In the genomic region with DNA sequence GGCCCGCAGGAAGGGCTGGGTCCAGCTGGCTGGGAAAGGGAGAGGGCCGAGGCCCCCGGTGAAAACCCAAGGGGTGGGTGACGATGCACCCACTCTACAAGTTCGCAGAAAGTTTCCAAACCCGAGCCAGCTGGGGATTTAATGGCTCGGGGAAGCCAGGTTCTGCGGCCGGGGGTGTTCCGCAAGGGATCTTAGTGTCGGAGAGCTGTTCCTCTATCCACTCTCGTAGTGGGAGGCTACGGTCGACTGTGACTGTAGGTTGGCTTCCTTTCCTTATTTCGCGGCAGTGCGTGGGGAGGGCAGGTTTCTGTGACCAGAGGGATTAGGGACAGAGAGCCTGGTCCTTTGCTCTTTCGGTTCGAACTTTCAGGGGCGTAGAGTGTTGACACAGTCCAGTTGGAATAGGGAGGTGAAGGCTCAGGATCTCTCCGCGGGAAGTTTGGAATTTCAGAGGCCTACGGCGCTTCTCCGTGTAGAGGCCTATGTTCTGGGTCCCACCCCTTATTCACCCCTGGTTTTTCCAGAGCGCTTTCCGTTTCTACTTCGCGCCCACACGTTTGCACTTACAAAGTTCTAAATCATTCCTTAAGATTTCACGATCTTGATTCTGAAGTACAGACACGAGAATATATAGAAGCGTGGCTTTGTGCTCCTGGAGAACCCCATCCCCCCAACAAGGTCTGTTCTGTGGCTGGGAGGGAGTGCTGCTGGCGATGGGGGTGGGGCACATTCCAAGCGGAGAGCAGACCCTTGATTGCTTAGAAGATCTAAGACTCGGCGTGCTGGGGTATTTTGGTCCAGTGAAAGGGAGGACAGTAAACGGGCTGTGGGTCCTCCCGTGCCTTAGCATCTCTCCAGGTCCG, we compare ENCODE assay signal across 7 mouse cellular contexts. TPM values are rescaled to one million over a fixed set of nuclear protein-coding genes. Genes with fewer than 3 reads are reported as not detected.
DNase-seq lines count a peak whose midpoint lies in the region; ATAC-seq and TF ChIP-seq lines count a peak whose summit lies in the region.

No protein-coding gene starts in this region.

- peak overlapping the region; percentile 56 for H3K9ac ChIP-seq in forebrain, embryonic 12.5 days
- peak overlapping the region; percentile 62 for H3K9ac ChIP-seq in midbrain, embryonic 13.5 days (replicated peaks)

- no peak for DNase-seq in thymus, adult 2 months
- no peak for DNase-seq in thymus, postnatal 0 days (ENCODE audit: low spot score)
- DNase-seq in kidney, postnatal 25 days: peak; percentile 45 to 73
- no peak for DNase-seq in c-Kit-positive CD71-positive TER-119-positive erythroid progenitor cells, embryonic 14.5 days (ENCODE audit: low spot score)

- H3K4me2 ChIP-seq in forebrain, embryonic 12.5 days: peak overlapping the region; percentile 96
- peak overlapping the region; percentile 86 for H3K4me2 ChIP-seq in midbrain, embryonic 13.5 days (replicated peaks)

- no peaks in the 10 kb centered on the region for H3K36me3 ChIP-seq in thymus, adult 2 months (ENCODE audit: control insufficient read depth, insufficient read depth, low read length)
- no peaks in the 10 kb centered on the region for H3K36me3 ChIP-seq in forebrain, embryonic 12.5 days (replicated peaks)
- H3K36me3 ChIP-seq in midbrain, embryonic 13.5 days: no peaks in the 10 kb centered on the region

- no peak for TF ChIP-seq POLR2A in thymus, adult 2 months (IDR thresholded peaks at IDR 0.05; ENCODE audit: control insufficient read depth, extremely low read depth, insufficient read depth, low read length, poor library complexity)

- ATAC-seq in forebrain, embryonic 12.5 days (ENCODE audit: low FRiP score): no peak
- no peak for ATAC-seq in midbrain, embryonic 13.5 days
- no peak for ATAC-seq in activated CD4-positive, CD25-positive, alpha-beta regulatory T cell, adult 4 months

- 10% methylated on average over 40 of the region's 40 CpGs for WGBS in thymus, adult 2 months
- 1% methylated on average over 40 of the region's 40 CpGs for WGBS in forebrain, embryonic 12.5 days
- under 1% methylated on average over 40 of the region's 40 CpGs for WGBS in midbrain, embryonic 13.5 days

- H3K27me3 ChIP-seq in thymus, adult 2 months (ENCODE audit: control insufficient read depth, insufficient read depth, low read length): peaks cover 18% of the 10 kb centered on the region
- peaks cover 70% of the 10 kb centered on the region for H3K27me3 ChIP-seq in forebrain, embryonic 12.5 days
- H3K27me3 ChIP-seq in midbrain, embryonic 13.5 days: peaks cover 66% of the 10 kb centered on the region

- no peak overlapping the region for H3K27ac ChIP-seq in thymus, adult 2 months (ENCODE audit: control insufficient read depth, insufficient read depth, low read length)
- peak overlapping the region; percentile 42; the same call in 1 of the 2 replicates for H3K27ac ChIP-seq in forebrain, embryonic 12.5 days
- H3K27ac ChIP-seq in midbrain, embryonic 13.5 days: no peak overlapping the region

- H3K9me3 ChIP-seq in forebrain, embryonic 12.5 days: no peaks in the 10 kb centered on the region
- no peaks in the 10 kb centered on the region for H3K9me3 ChIP-seq in midbrain, embryonic 13.5 days

- peak overlapping the region; percentile 30 for H3K4me3 ChIP-seq in thymus, adult 2 months (ENCODE audit: control insufficient read depth, insufficient read depth, low read length)
- H3K4me3 ChIP-seq in forebrain, embryonic 12.5 days (replicated peaks): peak overlapping the region; percentile 60
- peak overlapping the region; percentile 57 for H3K4me3 ChIP-seq in midbrain, embryonic 13.5 days (replicated peaks)

- H3K4me1 ChIP-seq in thymus, adult 2 months (replicated peaks; ENCODE audit: control insufficient read depth, insufficient read depth, low read length): 0 out of 2 replicates have a peak, but pooled peaks cover 5% of the 10 kb centered on the region
- peaks cover 32% of the 10 kb centered on the region for H3K4me1 ChIP-seq in forebrain, embryonic 12.5 days
- peaks cover 31% of the 10 kb centered on the region for H3K4me1 ChIP-seq in midbrain, embryonic 13.5 days (replicated peaks)

- TF ChIP-seq CTCF in thymus, adult 2 months (IDR thresholded peaks at IDR 0.05; ENCODE audit: borderline replicate concordance, control insufficient read depth, extremely low read depth, insufficient read depth, low read length, poor library complexity): no peak

RNA-seq across cellular contexts. Expression of gene Gprc5c, which starts 1.6 kb away (rescaled TPM):
- 5.4 and 6.4 TPM in 2 replicates for polyA plus RNA-seq in thymus, adult 2 months (2012; rRNA removed)
- 5.0 and 5.3 TPM in 2 replicates for polyA plus RNA-seq in thymus, postnatal 0 days (2015; fragmentation: Nextera tagmentation; extraction: Ambion mirVana)
- 8.4 and 10.8 TPM in 2 replicates for polyA plus RNA-seq in forebrain, embryonic 12.5 days (2016; fragmentation: Nextera tagmentation; extraction: Ambion mirVana)
- polyA plus RNA-seq in midbrain, embryonic 13.5 days (2015; fragmentation: Nextera tagmentation; extraction: Ambion mirVana): 5.9 and 7.1 TPM in 2 replicates
- polyA plus RNA-seq in activated CD4-positive, CD25-positive, alpha-beta regulatory T cell, adult 4 months (2017; shearing (Covaris generic)): under 1 TPM in 1 of 2 experiments, not detected in 1; 0.15 TPM

RNA-seq across cellular contexts. Expression of gene Cd300a, which starts 37.3 kb away (rescaled TPM):
- polyA plus RNA-seq in thymus, adult 2 months (2012; rRNA removed): 3.7 and 4.2 TPM in 2 replicates
- 5.0 and 6.8 TPM in 2 replicates for polyA plus RNA-seq in thymus, postnatal 0 days (2015; fragmentation: Nextera tagmentation; extraction: Ambion mirVana)
- polyA plus RNA-seq in forebrain, embryonic 12.5 days (2016; fragmentation: Nextera tagmentation; extraction: Ambion mirVana): 0.44 and 0.68 TPM in 2 replicates
- polyA plus RNA-seq in midbrain, embryonic 13.5 days (2015; fragmentation: Nextera tagmentation; extraction: Ambion mirVana): 0.55 and 0.67 TPM in 2 replicates
- under 1 TPM in 1 of 2 experiments, not detected in 1; 0.12 TPM for polyA plus RNA-seq in activated CD4-positive, CD25-positive, alpha-beta regulatory T cell, adult 4 months (2017; shearing (Covaris generic))

RNA-seq across cellular contexts. Expression of gene Gpr142, which starts 53.8 kb away (rescaled TPM):
- not detected in 2 replicates for polyA plus RNA-seq in thymus, adult 2 months (2012; rRNA removed)
- polyA plus RNA-seq in thymus, postnatal 0 days (2015; fragmentation: Nextera tagmentation; extraction: Ambion mirVana): not detected in 2 replicates
- polyA plus RNA-seq in forebrain, embryonic 12.5 days (2016; fragmentation: Nextera tagmentation; extraction: Ambion mirVana): not detected in 2 replicates
- polyA plus RNA-seq in midbrain, embryonic 13.5 days (2015; fragmentation: Nextera tagmentation; extraction: Ambion mirVana): not detected in 2 replicates
- not detected for polyA plus RNA-seq in activated CD4-positive, CD25-positive, alpha-beta regulatory T cell, adult 4 months (2017; shearing (Covaris generic))

RNA-seq across cellular contexts. Expression of gene Btbd17, which starts 56.8 kb away (rescaled TPM):
- polyA plus RNA-seq in thymus, adult 2 months (2012; rRNA removed): 0.53 and 1.1 TPM in 2 replicates
- 0.14 TPM in 1 of 2 replicates, not detected in the other for polyA plus RNA-seq in thymus, postnatal 0 days (2015; fragmentation: Nextera tagmentation; extraction: Ambion mirVana)
- polyA plus RNA-seq in forebrain, embryonic 12.5 days (2016; fragmentation: Nextera tagmentation; extraction: Ambion mirVana): 41.6 and 44.8 TPM in 2 replicates
- polyA plus RNA-seq in midbrain, embryonic 13.5 days (2015; fragmentation: Nextera tagmentation; extraction: Ambion mirVana): 30.1 and 33.6 TPM in 2 replicates
- polyA plus RNA-seq in activated CD4-positive, CD25-positive, alpha-beta regulatory T cell, adult 4 months (2017; shearing (Covaris generic)): not detected

Comparison
In these comparisons a context has a peak if more than half of its experiments do, and no peak if none do; other contexts are left out.
1. DNase-seq: peak in kidney, postnatal 25 days (2 of 2); none in thymus, adult 2 months (single experiment), thymus, postnatal 0 days (single experiment) and c-Kit-positive CD71-positive TER-119-positive erythroid progenitor cells, embryonic 14.5 days (single experiment).
2. Peak in every context shown above with its lines, with median percentiles within 50 percentile points of each other: H3K4me3 ChIP-seq.